Mouse (Mus musculus): Measurements from ENCODE around the gene Olfr97. TPM values are rescaled to one million over a fixed set of nuclear protein-coding genes. Genes with fewer than 3 reads are reported as not detected.

Gene Olfr97
- polyA plus RNA-seq, 1 experiment: not detected

GRCm38 (mm10) chr17:37270058-37270701 is 33.0 kb upstream of the Olfr97 start, which contains the start of gene H2-M3:
H2-M3 (plus strand) TSS chr17:37270220.
- TF ChIP-seq POLR2A (IDR thresholded peaks at IDR 0.05; ENCODE audit: insufficient read depth, low read length) (no peak), CTCF (IDR thresholded peaks at IDR 0.05; ENCODE audit: low read depth, low read length) (no peak), EP300 (IDR thresholded peaks at IDR 0.05; ENCODE audit: insufficient read depth, low read depth, low read length) (no peak)
- H3K9ac ChIP-seq (ENCODE audit: low read depth, poor library complexity, severe bottlenecking): peak within 1 kb of the TSS; percentile 61
- peak within 1 kb of the TSS; percentile 95 for H3K4me3 ChIP-seq (ENCODE audit: low read depth, low read length)
- H3K36me3 ChIP-seq (ENCODE audit: control insufficient read depth, insufficient read depth, low read length, poor library complexity, severe bottlenecking): no peaks in the 10 kb centered on the region
- H3K27ac ChIP-seq (ENCODE audit: insufficient read depth, low read length): no peak within 1 kb of the TSS
- H3K9me3 ChIP-seq (replicated peaks; ENCODE audit: control insufficient read depth, insufficient read depth, low read length, poor library complexity, severe bottlenecking): no peaks in the 10 kb centered on the region
- H3K4me1 ChIP-seq (ENCODE audit: control insufficient read depth, insufficient read depth, low read length): no peaks in the 10 kb centered on the region
- H3K27me3 ChIP-seq (ENCODE audit: control insufficient read depth, insufficient read depth, low read length, poor library complexity, severe bottlenecking): no peaks in the 10 kb centered on the region

DNA sequence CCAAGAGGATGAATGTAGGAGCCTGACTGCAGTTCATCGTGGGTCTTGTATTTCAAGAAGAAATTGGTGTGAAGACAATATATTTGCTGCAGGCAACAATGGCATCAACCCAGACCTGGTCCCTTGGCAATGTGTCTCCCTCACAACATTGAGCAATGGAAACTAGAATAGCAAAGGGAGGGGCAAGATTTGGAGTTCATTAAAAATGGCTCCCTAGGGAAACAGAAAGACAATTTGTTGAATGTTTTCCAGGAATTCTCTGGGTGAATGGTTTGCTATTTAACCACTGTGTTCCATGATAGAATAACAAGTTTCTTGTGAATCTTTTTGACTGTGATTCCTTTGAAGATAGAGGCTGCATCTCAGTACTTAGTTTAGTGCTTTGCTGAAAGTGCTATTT is 26.5 kb upstream of the Olfr97 start, which contains the start of gene Olfr98:
Gene Olfr98 (minus strand): TSS at position 124 of the 400 bp plus-strand sequence.
- H3K9me3 ChIP-seq (replicated peaks; ENCODE audit: control insufficient read depth, insufficient read depth, low read length, poor library complexity, severe bottlenecking): no peaks in the 10 kb centered on the region
- no peak within 1 kb of the TSS for H3K27ac ChIP-seq (ENCODE audit: insufficient read depth, low read length)
- no peak within 1 kb of the TSS for H3K4me3 ChIP-seq (ENCODE audit: low read depth, low read length)
- TF ChIP-seq EP300 (IDR thresholded peaks at IDR 0.05; ENCODE audit: insufficient read depth, low read depth, low read length): no peak
- TF ChIP-seq POLR2A (IDR thresholded peaks at IDR 0.05; ENCODE audit: insufficient read depth, low read length): no peak
- no peak for TF ChIP-seq CTCF (IDR thresholded peaks at IDR 0.05; ENCODE audit: low read depth, low read length)
- H3K4me1 ChIP-seq (ENCODE audit: control insufficient read depth, insufficient read depth, low read length): no peaks in the 10 kb centered on the region
- H3K9ac ChIP-seq (ENCODE audit: low read depth, poor library complexity, severe bottlenecking): no peak within 1 kb of the TSS
- H3K27me3 ChIP-seq (ENCODE audit: control insufficient read depth, insufficient read depth, low read length, poor library complexity, severe bottlenecking): no peaks in the 10 kb centered on the region
- H3K36me3 ChIP-seq (ENCODE audit: control insufficient read depth, insufficient read depth, low read length, poor library complexity, severe bottlenecking): no peaks in the 10 kb centered on the region

GRCm38 (mm10) chr17:37250544-37250943 is 13.4 kb upstream of the Olfr97 start:
- H3K27me3 ChIP-seq (ENCODE audit: control insufficient read depth, insufficient read depth, low read length, poor library complexity, severe bottlenecking): no peaks in the 10 kb centered on the region
- H3K9me3 ChIP-seq (replicated peaks; ENCODE audit: control insufficient read depth, insufficient read depth, low read length, poor library complexity, severe bottlenecking): no peaks in the 10 kb centered on the region
- H3K4me3 ChIP-seq (ENCODE audit: low read depth, low read length): no peak overlapping the region
- no peaks in the 10 kb centered on the region for H3K36me3 ChIP-seq (ENCODE audit: control insufficient read depth, insufficient read depth, low read length, poor library complexity, severe bottlenecking)
- H3K27ac ChIP-seq (ENCODE audit: insufficient read depth, low read length): no peak overlapping the region
- H3K9ac ChIP-seq (ENCODE audit: low read depth, poor library complexity, severe bottlenecking): no peak overlapping the region
- TF ChIP-seq CTCF (IDR thresholded peaks at IDR 0.05; ENCODE audit: low read depth, low read length): peak; percentile 75
- no peak for TF ChIP-seq POLR2A (IDR thresholded peaks at IDR 0.05; ENCODE audit: insufficient read depth, low read length)
- H3K4me1 ChIP-seq (ENCODE audit: control insufficient read depth, insufficient read depth, low read length): no peaks in the 10 kb centered on the region

DNA sequence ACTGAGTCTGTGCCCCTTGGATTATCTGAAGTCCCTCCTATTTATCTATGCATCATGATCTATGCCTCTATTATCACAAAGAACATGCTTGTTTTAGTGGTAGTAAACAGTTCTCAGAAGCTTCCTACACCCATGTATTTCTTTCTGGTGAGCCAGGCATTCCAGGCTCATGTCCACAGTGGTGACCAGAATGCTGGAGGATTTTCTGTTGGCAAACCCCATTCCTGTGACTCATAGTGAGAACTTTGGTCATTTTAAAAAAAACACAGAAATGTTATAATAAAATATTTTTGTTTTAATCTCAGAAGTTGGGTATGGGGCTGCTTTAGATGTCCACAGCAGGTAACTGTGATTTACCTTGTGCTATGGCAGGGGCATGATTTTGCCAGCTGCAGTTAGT is 12.3 kb upstream of the Olfr97 start:
- no peak overlapping the region for H3K4me3 ChIP-seq (ENCODE audit: low read depth, low read length)

GRCm38 (mm10) chr17:37246715-37247114 is 9.6 kb upstream of the Olfr97 start:
- H3K36me3 ChIP-seq (ENCODE audit: control insufficient read depth, insufficient read depth, low read length, poor library complexity, severe bottlenecking): no peaks in the 10 kb centered on the region
- no peak overlapping the region for H3K9ac ChIP-seq (ENCODE audit: low read depth, poor library complexity, severe bottlenecking)
- H3K27me3 ChIP-seq (ENCODE audit: control insufficient read depth, insufficient read depth, low read length, poor library complexity, severe bottlenecking): no peaks in the 10 kb centered on the region
- no peaks in the 10 kb centered on the region for H3K4me1 ChIP-seq (ENCODE audit: control insufficient read depth, insufficient read depth, low read length)
- H3K9me3 ChIP-seq (replicated peaks; ENCODE audit: control insufficient read depth, insufficient read depth, low read length, poor library complexity, severe bottlenecking): no peaks in the 10 kb centered on the region; the same call in 1 of the 2 replicates
- no peak overlapping the region for H3K4me3 ChIP-seq (ENCODE audit: low read depth, low read length)
- no peak overlapping the region for H3K27ac ChIP-seq (ENCODE audit: insufficient read depth, low read length)
- TF ChIP-seq POLR2A (IDR thresholded peaks at IDR 0.05; ENCODE audit: insufficient read depth, low read length) (no peak), EP300 (IDR thresholded peaks at IDR 0.05; ENCODE audit: insufficient read depth, low read depth, low read length) (no peak), CTCF (IDR thresholded peaks at IDR 0.05; ENCODE audit: low read depth, low read length) (peak; percentile 45)

More for the DNA sequence above, 12.3 kb upstream of the Olfr97 start:
- no peaks in the 10 kb centered on the region for H3K9me3 ChIP-seq (replicated peaks; ENCODE audit: control insufficient read depth, insufficient read depth, low read length, poor library complexity, severe bottlenecking)
- H3K36me3 ChIP-seq (ENCODE audit: control insufficient read depth, insufficient read depth, low read length, poor library complexity, severe bottlenecking): no peaks in the 10 kb centered on the region
- H3K9ac ChIP-seq (ENCODE audit: low read depth, poor library complexity, severe bottlenecking): no peak overlapping the region
- no peaks in the 10 kb centered on the region for H3K4me1 ChIP-seq (ENCODE audit: control insufficient read depth, insufficient read depth, low read length)
- TF ChIP-seq EP300 (IDR thresholded peaks at IDR 0.05; ENCODE audit: insufficient read depth, low read depth, low read length) (no peak), CTCF (IDR thresholded peaks at IDR 0.05; ENCODE audit: low read depth, low read length) (no peak), POLR2A (IDR thresholded peaks at IDR 0.05; ENCODE audit: insufficient read depth, low read length) (no peak)
- H3K27ac ChIP-seq (ENCODE audit: insufficient read depth, low read length): no peak overlapping the region
- no peaks in the 10 kb centered on the region for H3K27me3 ChIP-seq (ENCODE audit: control insufficient read depth, insufficient read depth, low read length, poor library complexity, severe bottlenecking)

GRCm38 (mm10) chr17:37242198-37242597 is 5.1 kb upstream of the Olfr97 start:
- 0 out of 2 replicates have a peak overlapping the region, but pooled peaks have one; percentile 16 for H3K27ac ChIP-seq (ENCODE audit: insufficient read depth, low read length)
- peaks cover 23% of the 10 kb centered on the region for H3K9me3 ChIP-seq (replicated peaks; ENCODE audit: control insufficient read depth, insufficient read depth, low read length, poor library complexity, severe bottlenecking)
- no peaks in the 10 kb centered on the region for H3K36me3 ChIP-seq (ENCODE audit: control insufficient read depth, insufficient read depth, low read length, poor library complexity, severe bottlenecking)
- H3K27me3 ChIP-seq (ENCODE audit: control insufficient read depth, insufficient read depth, low read length, poor library complexity, severe bottlenecking): no peaks in the 10 kb centered on the region
- no peaks in the 10 kb centered on the region for H3K4me1 ChIP-seq (ENCODE audit: control insufficient read depth, insufficient read depth, low read length)
- H3K4me3 ChIP-seq (ENCODE audit: low read depth, low read length): no peak overlapping the region
- no peak for TF ChIP-seq POLR2A (IDR thresholded peaks at IDR 0.05; ENCODE audit: insufficient read depth, low read length)
- TF ChIP-seq EP300 (IDR thresholded peaks at IDR 0.05; ENCODE audit: insufficient read depth, low read depth, low read length): no peak
- no peak for TF ChIP-seq CTCF (IDR thresholded peaks at IDR 0.05; ENCODE audit: low read depth, low read length)
- H3K9ac ChIP-seq (ENCODE audit: low read depth, poor library complexity, severe bottlenecking): no peak overlapping the region
